Mouse (Mus musculus) olfactory bulb, adult 2 months (tissue): ENCODE data around the gene Zfp292. TPM values are rescaled to one million over a fixed set of nuclear protein-coding genes. Genes with fewer than 3 reads are reported as not detected.
A peak's percentile ranks its signal among the peaks of the same experiment; 100 is the strongest.

Experiments used
- H3K27ac ChIP-seq: fragments of 200-500 bp; 2 replicates; pipeline ENCODE4 v1.5.1; 2012; ENCODE audit warnings: low read depth, low read length; ENCODE audit not compliant: insufficient read depth
- H3K4me1 ChIP-seq: fragments of 200-500 bp; 2 replicates; pipeline ENCODE4 v1.6.1; 2012; ENCODE audit warnings: low read length; ENCODE audit not compliant: control insufficient read depth, insufficient read depth
- H3K4me3 ChIP-seq: fragments of 200-500 bp; 2 replicates; pipeline ENCODE4 v1.5.1; 2012; ENCODE audit warnings: mild to moderate bottlenecking, low read depth, low read length, moderate library complexity; ENCODE audit not compliant: insufficient read depth
- CTCF ChIP-seq: fragments of 200-500 bp; IDR thresholded peaks from 2 replicates; pipeline ENCODE4 v1.5.1; 2012; ENCODE audit warnings: low read depth, mild to moderate bottlenecking, low read length, moderate library complexity; ENCODE audit not compliant: insufficient read depth
- POLR2A ChIP-seq: fragments of 200-500 bp; IDR thresholded peaks from 2 replicates; pipeline ENCODE4 v1.6.1; 2012; ENCODE audit warnings: mild to moderate bottlenecking, low read depth, low read length, moderate library complexity; ENCODE audit not compliant: insufficient read depth
- WGBS: fragments of 180-500 bp; shearing (Covaris S2); methylation state at CpG from one replicate; pipeline ENCODE4 v1.1.7; 2018; 5-methylcytosine and 5-hydroxymethylcytosine counted together
- polyA plus RNA-seq: library from polyadenylated mRNA; stranded (reverse); fragments of >200 nt; gene quantifications from 2 replicates; pipeline ENCODE4 v1.2.4, GENCODE M21; 2012; ENCODE audit warnings: low replicate concordance; ENCODE audit not compliant: missing spikeins, insufficient read depth, insufficient read length

The Zfp292 gene
- polyA plus RNA-seq, 1 experiment = not detected

DNA sequence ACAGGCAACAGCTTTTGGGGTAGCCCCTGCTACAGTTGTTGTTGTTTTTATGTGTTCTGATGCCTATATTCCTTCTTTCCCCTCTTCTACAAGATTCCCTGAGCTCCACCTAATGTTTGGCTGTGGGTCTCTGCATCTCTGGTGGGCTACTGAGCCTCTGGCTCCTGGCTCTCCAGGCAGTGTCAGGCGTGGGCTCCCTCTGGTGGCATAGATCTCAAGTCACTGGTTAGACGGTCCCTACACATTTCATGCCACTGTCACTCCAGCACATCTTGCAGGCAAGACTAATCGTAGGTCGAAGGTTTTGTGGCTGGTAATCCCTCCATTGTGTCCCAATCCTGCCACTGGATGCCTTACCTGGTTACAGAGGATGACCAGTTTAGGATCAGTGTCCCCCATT, 100.0 kb downstream of the Zfp292 start:
- Histone ChIP-seq H3K4me3 (no peak overlapping the region), H3K4me1 (no peaks in the 10 kb centered on the region), H3K27ac (no peak overlapping the region)
- WGBS = 22% methylated on average over 4 of the region's 4 CpGs
- TF ChIP-seq POLR2A = no peak
- no peak for TF ChIP-seq CTCF

DNA sequence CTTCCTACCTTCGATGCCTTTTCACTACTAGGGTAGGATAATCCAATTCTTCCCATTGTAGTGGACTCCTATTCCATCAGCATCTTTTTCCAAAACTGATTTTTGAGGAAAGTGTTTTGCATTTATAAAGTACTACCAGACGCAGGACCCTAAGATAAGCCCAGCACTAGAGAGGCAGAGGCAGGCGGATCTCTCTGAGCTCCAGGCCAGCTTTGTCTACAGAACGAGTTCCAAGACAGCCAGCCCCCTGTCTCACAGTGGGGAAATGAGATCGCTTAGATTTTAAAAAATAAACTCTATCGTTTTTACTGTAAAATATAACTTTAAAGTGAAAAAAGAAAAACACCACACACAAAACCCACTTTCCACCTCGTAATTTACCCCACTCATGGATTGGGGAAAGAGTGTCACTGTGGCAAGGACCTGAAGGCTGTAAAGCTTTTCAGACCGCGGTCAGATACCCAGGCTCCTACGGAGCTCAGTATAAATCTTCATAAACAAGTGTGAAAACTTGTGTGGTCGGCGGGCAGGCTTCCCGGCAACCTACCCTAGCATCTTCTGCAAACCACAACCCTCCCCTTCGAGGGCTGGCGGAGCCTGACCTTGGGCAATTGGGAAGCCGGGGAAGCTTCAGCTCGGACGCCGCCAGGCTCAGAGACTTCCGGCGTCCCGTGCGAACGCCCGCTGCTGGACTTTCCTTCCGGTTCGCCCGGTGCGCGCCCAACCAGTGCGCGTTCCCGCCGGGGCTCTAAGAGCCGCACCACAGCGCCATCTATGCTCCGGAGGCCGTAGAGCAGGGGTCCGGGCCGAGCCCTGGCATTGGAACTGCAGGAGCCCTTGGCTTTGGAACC, 104.9 kb downstream of the Zfp292 start, which contains the start of gene Smim8:
Gene Smim8 (minus strand): TSS at position 747 of the 851 bp plus-strand sequence.
- TF ChIP-seq POLR2A (peak; percentile 87), CTCF (peak; percentile 84)
- Histone ChIP-seq H3K27ac (peak within 1 kb of the TSS; percentile 49), H3K4me3 (peak within 1 kb of the TSS; percentile 80), H3K4me1 (no peaks in the 10 kb centered on the region; the same call in 1 of the 2 replicates)
- WGBS = 5% methylated on average over 40 of the region's 40 CpGs

DNA sequence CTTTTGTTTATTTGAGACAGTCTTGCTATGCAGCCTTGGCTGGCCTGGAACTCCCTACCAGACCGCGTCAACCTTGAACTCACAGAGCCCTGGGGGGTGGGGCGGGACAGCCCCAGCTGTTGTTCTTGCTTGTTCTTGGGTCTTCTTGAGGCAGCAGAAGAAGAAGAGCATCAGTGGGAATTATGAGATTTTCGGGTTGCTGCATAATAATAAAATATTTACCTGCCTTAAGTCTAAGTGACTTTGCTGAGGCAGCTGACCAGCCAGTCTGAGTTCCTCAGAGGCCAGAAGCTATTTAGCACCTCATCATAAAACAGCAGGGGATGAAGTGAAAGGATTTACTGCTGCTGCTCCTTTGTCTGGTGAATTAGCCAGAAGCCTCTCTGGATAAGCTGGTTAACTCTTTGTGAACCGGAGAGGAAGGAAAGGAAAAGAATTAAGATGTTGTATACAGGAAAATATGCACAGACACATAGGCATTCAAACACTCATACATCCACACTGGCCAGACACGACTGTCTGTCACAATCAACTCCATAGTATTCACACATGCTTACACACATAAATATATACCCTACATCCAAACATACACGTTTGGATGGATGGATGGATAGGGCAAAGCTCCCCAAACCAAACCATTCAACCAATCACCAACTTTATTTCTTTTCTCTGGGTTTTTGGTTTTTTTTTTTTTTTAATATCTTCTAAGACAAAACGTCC, 110.9 kb downstream of the Zfp292 start:
- no peaks in the 10 kb centered on the region; the same call in 1 of the 2 replicates for H3K4me1 ChIP-seq
- no peak overlapping the region for H3K27ac ChIP-seq
- no peak overlapping the region for H3K4me3 ChIP-seq
- WGBS = 29% methylated on average over 8 of the region's 8 CpGs
- TF ChIP-seq CTCF = no peak
- TF ChIP-seq POLR2A = no peak

DNA sequence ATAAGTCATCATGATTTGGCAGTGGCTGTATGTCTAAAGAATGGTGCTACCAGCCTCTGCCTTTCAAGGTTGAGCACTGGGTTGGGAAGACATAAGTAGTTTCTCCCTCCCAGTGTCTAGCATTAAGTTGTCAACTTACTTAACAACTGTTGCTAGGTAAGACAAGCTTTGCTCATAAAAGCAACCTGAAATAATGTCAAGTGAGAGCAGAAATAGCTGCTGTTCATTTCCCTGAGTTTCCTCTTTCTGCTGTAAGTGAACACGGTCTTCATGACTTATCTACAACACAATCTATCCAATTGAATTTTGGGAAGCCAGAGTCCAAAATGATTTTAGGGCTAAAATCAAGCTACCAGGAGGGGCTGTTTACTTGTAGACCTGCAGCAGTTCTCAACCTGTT, 126.6 kb downstream of the Zfp292 start, which contains the start of gene Gm136:
Gene Gm136 (minus strand): TSS at position 101 of the 400 bp plus-strand sequence.
- Histone ChIP-seq H3K4me3 (no peak within 1 kb of the TSS), H3K4me1 (no peaks in the 10 kb centered on the region), H3K27ac (no peak within 1 kb of the TSS)
- 70% methylated on average over 1 of the region's 1 CpGs for WGBS
- no peak for TF ChIP-seq POLR2A
- no peak for TF ChIP-seq CTCF

Other genes starting within 250 kb of the Zfp292 start
- gene Slc35a1, start 195.5 kb downstream of the Zfp292 start, polyA plus RNA-seq = not detected in 2 replicates
- gene Cfap206, start 152.8 kb downstream of the Zfp292 start, polyA plus RNA-seq = not detected in 2 replicates
- not detected in 2 replicates for gene Gm136, start 126.7 kb downstream of the Zfp292 start, polyA plus RNA-seq
- not detected in 2 replicates for gene Smim8, start 104.5 kb downstream of the Zfp292 start, polyA plus RNA-seq
- not detected in 2 replicates for gene Cga, start 10.8 kb upstream of the Zfp292 start, polyA plus RNA-seq